Mouse (Mus musculus) kidney, embryonic 16.5 days (tissue): Measurements from ENCODE around the gene Kif20b. TPM values are rescaled to one million over a fixed set of nuclear protein-coding genes. Genes with fewer than 3 reads are reported as not detected.

Source experiments
- ATAC-seq: fragments of 200-750 bp; cut with Nextera tagmentation; 2 replicates; pipeline ENCODE4 v1.8.0; 2017; ENCODE audit warnings: moderate TSS enrichment; ENCODE audit not compliant: low FRiP score, low TSS enrichment
- H3K27ac ChIP-seq: fragments of 300-500 bp; sonication (generic); 2 replicates; pipeline ENCODE4 v1.5.1; 2014; ENCODE audit warnings: low read length
- H3K27me3 ChIP-seq: fragments of 300-500 bp; sonication (generic); 2 replicates; pipeline ENCODE4 v1.6.1; 2014; ENCODE audit warnings: low read length, control low read depth, mixed read lengths; ENCODE audit not compliant: insufficient read depth
- H3K36me3 ChIP-seq: fragments of 300-500 bp; sonication (generic); 2 replicates; pipeline ENCODE4 v1.6.1; 2014; ENCODE audit warnings: low read length, control low read depth, mixed read lengths; ENCODE audit not compliant: insufficient read depth
- H3K4me1 ChIP-seq: fragments of 300-500 bp; sonication (generic); 2 replicates; pipeline ENCODE4 v1.6.1; 2014; ENCODE audit warnings: low read length, control low read depth, mixed read lengths; ENCODE audit not compliant: insufficient read depth
- H3K4me2 ChIP-seq: fragments of 300-500 bp; sonication (generic); replicated peaks from 2 replicates; pipeline ENCODE4 v1.6.1; 2014; ENCODE audit warnings: low read depth, low read length
- H3K4me3 ChIP-seq: fragments of 300-500 bp; sonication (generic); 2 replicates; pipeline ENCODE4 v1.5.1; 2014; ENCODE audit warnings: mild to moderate bottlenecking, low read length
- H3K9ac ChIP-seq: fragments of 300-500 bp; sonication (generic); replicated peaks from 2 replicates; pipeline ENCODE4 v1.6.1; 2014; ENCODE audit warnings: low read length
- H3K9me3 ChIP-seq: fragments of 300-500 bp; sonication (generic); 2 replicates; pipeline ENCODE4 v1.6.1; 2016; ENCODE audit warnings: low read length, control low read depth
- WGBS: fragments of 180-500 bp; shearing (Covaris S2); extraction: QIAGEN DNeasy Blood & Tissue Kit; methylation state at CpG from one replicate; pipeline ENCODE4 v1.1.7; 2014; 5-methylcytosine and 5-hydroxymethylcytosine counted together
- polyA plus RNA-seq: library from polyadenylated mRNA; unstranded; fragments of >200 nt; fragmentation: Nextera tagmentation; extraction: Ambion mirVana; gene quantifications from 2 replicates; pipeline ENCODE4 v1.2.1, GENCODE M21; 2015

Kif20b gene
- polyA plus RNA-seq, 1 experiment from 2014 or later = 61.5 TPM

GRCm38 (mm10) chr19:34890981-34891380 lies 31.2 kb upstream of the Kif20b start:
- H3K36me3 ChIP-seq = no peaks in the 10 kb centered on the region
- 61% methylated on average over 3 of the region's 3 CpGs for WGBS
- no peak overlapping the region for H3K27ac ChIP-seq
- ATAC-seq = no peak
- H3K9ac ChIP-seq = no peak overlapping the region
- no peak overlapping the region for H3K4me2 ChIP-seq
- no peaks in the 10 kb centered on the region for H3K27me3 ChIP-seq
- no peaks in the 10 kb centered on the region for H3K4me1 ChIP-seq
- H3K9me3 ChIP-seq = no peaks in the 10 kb centered on the region
- H3K4me3 ChIP-seq = no peak overlapping the region

GRCm38 (mm10) chr19:34891590-34891989 lies 30.6 kb upstream of the Kif20b start:
- Histone ChIP-seq H3K4me1 (no peaks in the 10 kb centered on the region), H3K4me3 (no peak overlapping the region), H3K9me3 (no peaks in the 10 kb centered on the region), H3K27me3 (no peaks in the 10 kb centered on the region), H3K27ac (no peak overlapping the region), H3K36me3 (no peaks in the 10 kb centered on the region), H3K4me2 (no peak overlapping the region), H3K9ac (no peak overlapping the region)
- WGBS = 91% methylated on average over 1 of the region's 1 CpGs
- no peak for ATAC-seq

GRCm38 (mm10) chr19:34895082-34895481 lies 27.1 kb upstream of the Kif20b start:
- Histone ChIP-seq H3K4me2 (no peak overlapping the region), H3K9me3 (no peaks in the 10 kb centered on the region), H3K27ac (no peak overlapping the region), H3K4me1 (no peaks in the 10 kb centered on the region), H3K9ac (no peak overlapping the region), H3K4me3 (no peak overlapping the region), H3K36me3 (no peaks in the 10 kb centered on the region), H3K27me3 (no peaks in the 10 kb centered on the region)
- 79% methylated on average over 4 of the region's 4 CpGs for WGBS
- no peak for ATAC-seq

GRCm38 (mm10) chr19:34897082-34897965 lies 24.8 kb upstream of the Kif20b start:
- Histone ChIP-seq H3K4me1 (no peaks in the 10 kb centered on the region), H3K9me3 (no peaks in the 10 kb centered on the region), H3K4me3 (no peak overlapping the region), H3K9ac (no peak overlapping the region), H3K4me2 (no peak overlapping the region), H3K36me3 (no peaks in the 10 kb centered on the region), H3K27ac (no peak overlapping the region), H3K27me3 (no peaks in the 10 kb centered on the region)
- 86% methylated on average over 15 of the region's 15 CpGs for WGBS
- ATAC-seq = no peak

- Histone ChIP-seq H3K4me2 (no peak overlapping the region), H3K36me3 (no peaks in the 10 kb centered on the region), H3K9ac (no peak overlapping the region), H3K4me1 (no peaks in the 10 kb centered on the region), H3K27me3 (no peaks in the 10 kb centered on the region), H3K27ac (no peak overlapping the region), H3K9me3 (0 out of 2 replicates have a peak, but pooled peaks cover 2% of the 10 kb centered on the region), H3K4me3 (no peak overlapping the region)
- 85% methylated on average over 4 of the region's 4 CpGs for WGBS
- no peak for ATAC-seq
Observed at GRCm38 (mm10) chr19:34898941-34899340, 23.2 kb upstream of the Kif20b start.

- 0 out of 2 replicates have a peak, but pooled peaks cover 2% of the 10 kb centered on the region for H3K9me3 ChIP-seq
- ATAC-seq = peak; percentile 31; the same call in 1 of the 2 replicates
- no peak overlapping the region for H3K9ac ChIP-seq
- H3K27ac ChIP-seq = no peak overlapping the region
- H3K4me2 ChIP-seq = no peak overlapping the region
- H3K36me3 ChIP-seq = no peaks in the 10 kb centered on the region
- no peak overlapping the region for H3K4me3 ChIP-seq
- no peaks in the 10 kb centered on the region for H3K27me3 ChIP-seq
- H3K4me1 ChIP-seq = no peaks in the 10 kb centered on the region
- 78% methylated on average over 7 of the region's 7 CpGs for WGBS
Observed at GRCm38 (mm10) chr19:34901266-34901665, 20.9 kb upstream of the Kif20b start.

- H3K9ac ChIP-seq = no peak overlapping the region
- H3K4me2 ChIP-seq = no peak overlapping the region
- WGBS = 85% methylated on average over 2 of the region's 2 CpGs
- H3K9me3 ChIP-seq = 0 out of 2 replicates have a peak, but pooled peaks cover 2% of the 10 kb centered on the region
- H3K36me3 ChIP-seq = no peaks in the 10 kb centered on the region
- peak; percentile 51; the same call in 1 of the 2 replicates for ATAC-seq
- H3K27me3 ChIP-seq = no peaks in the 10 kb centered on the region
- H3K27ac ChIP-seq = no peak overlapping the region
- no peaks in the 10 kb centered on the region for H3K4me1 ChIP-seq
- H3K4me3 ChIP-seq = no peak overlapping the region
Observed at GRCm38 (mm10) chr19:34901735-34902134, 20.4 kb upstream of the Kif20b start.

- 87% methylated on average over 5 of the region's 5 CpGs for WGBS
- Histone ChIP-seq H3K27me3 (no peaks in the 10 kb centered on the region), H3K36me3 (no peaks in the 10 kb centered on the region), H3K9ac (no peak overlapping the region), H3K4me3 (no peak overlapping the region), H3K4me1 (no peaks in the 10 kb centered on the region), H3K4me2 (no peak overlapping the region), H3K9me3 (0 out of 2 replicates have a peak, but pooled peaks cover 2% of the 10 kb centered on the region), H3K27ac (no peak overlapping the region)
- no peak for ATAC-seq
Observed at GRCm38 (mm10) chr19:34904032-34904431, 18.1 kb upstream of the Kif20b start.

GRCm38 (mm10) chr19:34905424-34905823 lies 16.7 kb upstream of the Kif20b start:
- no peak overlapping the region for H3K27ac ChIP-seq
- H3K27me3 ChIP-seq = no peaks in the 10 kb centered on the region
- 0 out of 2 replicates have a peak, but pooled peaks cover 2% of the 10 kb centered on the region for H3K9me3 ChIP-seq
- 97% methylated on average over 7 of the region's 7 CpGs for WGBS
- H3K36me3 ChIP-seq = no peaks in the 10 kb centered on the region
- no peak for ATAC-seq
- H3K4me3 ChIP-seq = no peak overlapping the region
- H3K4me1 ChIP-seq = no peaks in the 10 kb centered on the region
- no peak overlapping the region for H3K9ac ChIP-seq
- H3K4me2 ChIP-seq = no peak overlapping the region

- no peak overlapping the region for H3K9ac ChIP-seq
- no peaks in the 10 kb centered on the region for H3K27me3 ChIP-seq
- ATAC-seq = no peak
- H3K4me1 ChIP-seq = no peaks in the 10 kb centered on the region
- no peak overlapping the region for H3K4me2 ChIP-seq
- no peak overlapping the region for H3K4me3 ChIP-seq
- no peak overlapping the region for H3K27ac ChIP-seq
- 0 out of 2 replicates have a peak, but pooled peaks cover 2% of the 10 kb centered on the region for H3K9me3 ChIP-seq
- WGBS = 86% methylated on average over 5 of the region's 5 CpGs
- no peaks in the 10 kb centered on the region for H3K36me3 ChIP-seq
Observed at GRCm38 (mm10) chr19:34906772-34907171, 15.4 kb upstream of the Kif20b start.
